Mouse (Mus musculus): Measurements from ENCODE around the gene Rad9b.

- TF ChIP-seq POLR2A (IDR thresholded peaks at IDR 0.05; ENCODE audit: extremely low read depth, insufficient read depth, low read length): no peak
- no peak for TF ChIP-seq CTCF (IDR thresholded peaks at IDR 0.05; ENCODE audit: extremely low read depth, insufficient read depth, low read length)
Observed at GRCm38 (mm10) chr5:122334682-122335081, 19.4 kb downstream of the Rad9b start.
